ENCODE assay signal across 28 mouse cellular contexts in the genomic region with DNA sequence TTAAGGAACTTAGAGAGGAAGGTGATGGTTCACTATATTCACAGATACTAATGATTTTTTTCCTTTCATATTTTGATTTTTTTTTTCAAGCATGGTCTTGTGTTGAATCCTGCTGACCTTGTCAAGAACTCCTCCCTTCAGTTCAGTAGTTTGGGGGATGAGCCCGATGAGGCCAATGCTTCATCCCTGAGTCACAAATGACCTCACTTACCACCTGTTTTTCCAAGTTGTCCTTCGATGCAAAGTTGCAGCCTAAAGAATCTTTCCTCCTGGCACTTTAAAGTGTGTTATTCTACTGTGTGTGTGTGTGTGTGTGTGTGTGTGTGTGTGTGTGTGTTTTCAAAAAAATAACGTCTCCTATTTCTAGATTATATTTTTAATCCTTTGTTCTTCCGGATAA. TPM values are rescaled to one million over a fixed set of nuclear protein-coding genes. Genes with fewer than 3 reads are reported as not detected.
"Had no signal": no experiment of that assay in that cellular context is flagged by ENCODE, and none has a peak within 500 bp of the region (broad histone marks: within the 10 kb centered on the region; RNA-seq: fewer than 3 reads in every experiment).

No protein-coding gene starts in this region.

- DNase-seq: gastrocnemius, postnatal 10 days; gastrocnemius, postnatal 36 days; heart, adult 11 months; heart, adult 2 months; heart, postnatal 14 days; heart, postnatal 36 days; kidney, adult 11 months; kidney, adult 2 months; kidney, adult 9 months; kidney, postnatal 10 days; kidney, postnatal 25 days; kidney, postnatal 4 days had no signal

- H3K4me2 ChIP-seq: heart, embryonic 11.5 days; heart, embryonic 13.5 days; heart, embryonic 15.5 days; hindbrain, embryonic 13.5 days; hindbrain, embryonic 15.5 days; kidney, embryonic 15.5 days; limb, embryonic 13.5 days; limb, embryonic 15.5 days; liver, embryonic 12.5 days had no signal

- H3K36me3 ChIP-seq: heart, embryonic 15.5 days; hindbrain, embryonic 13.5 days; hindbrain, embryonic 15.5 days; kidney, embryonic 15.5 days; limb, embryonic 13.5 days; limb, embryonic 15.5 days; liver, embryonic 12.5 days had no signal

- H3K27me3 ChIP-seq: heart, embryonic 13.5 days; heart, embryonic 15.5 days; hindbrain, embryonic 13.5 days; hindbrain, embryonic 15.5 days; kidney, embryonic 15.5 days; limb, embryonic 13.5 days; limb, embryonic 15.5 days; liver, embryonic 12.5 days had no signal

- H3K27ac ChIP-seq: heart, embryonic 13.5 days; heart, embryonic 15.5 days; hindbrain, embryonic 13.5 days; hindbrain, embryonic 15.5 days; hindbrain, postnatal 0 days; kidney, embryonic 15.5 days; layer of hippocampus, adult 2 months; left cerebral cortex, adult 2 months; limb, embryonic 13.5 days; limb, embryonic 15.5 days; liver, embryonic 12.5 days; liver, embryonic 14.5 days had no signal

- H3K4me1 ChIP-seq: heart, embryonic 13.5 days; heart, embryonic 15.5 days; hindbrain, embryonic 13.5 days; hindbrain, embryonic 15.5 days; kidney, embryonic 15.5 days; liver, embryonic 12.5 days had no signal

- H3K9me3 ChIP-seq: heart, embryonic 13.5 days; heart, embryonic 15.5 days; hindbrain, embryonic 13.5 days; hindbrain, embryonic 15.5 days; kidney, embryonic 15.5 days; limb, embryonic 13.5 days; limb, embryonic 15.5 days; liver, embryonic 12.5 days had no signal

- H3K9ac ChIP-seq: heart, embryonic 13.5 days; heart, embryonic 15.5 days; hindbrain, embryonic 13.5 days; hindbrain, embryonic 15.5 days; kidney, embryonic 15.5 days; limb, embryonic 13.5 days; limb, embryonic 15.5 days; liver, embryonic 12.5 days; liver, embryonic 14.5 days had no signal

- ATAC-seq: hindbrain, postnatal 0 days; intestine, embryonic 16.5 days; liver, embryonic 12.5 days had no signal

- H3K4me3 ChIP-seq: heart, adult 2 months; heart, embryonic 13.5 days; heart, embryonic 15.5 days; hindbrain, embryonic 13.5 days; hindbrain, embryonic 15.5 days; kidney, embryonic 15.5 days; layer of hippocampus, adult 2 months; left cerebral cortex, adult 2 months; limb, embryonic 13.5 days; limb, embryonic 15.5 days; liver, embryonic 12.5 days had no signal

RNA-seq across cellular contexts. Expression of a gene that starts 30.1 kb away (rescaled TPM):
- total RNA-seq: hematopoietic stem cell, adult 5-6 weeks had no signal
- polyA plus RNA-seq: hindbrain, embryonic 11.5 days; liver, embryonic 12.5 days; liver, embryonic 14.5 days had no signal
